Comparison of ENCODE assay signal across 28 mouse cellular contexts in genomic region chr16:35252967-35253366, GRCm38 (mm10).
DNase-seq lines count a peak whose midpoint lies in the region; ATAC-seq lines count a peak whose summit lies in the region.
"Had no signal": no experiment of that assay in that cellular context is flagged by ENCODE, and none has a peak within 500 bp of the region (broad histone marks: within the 10 kb centered on the region; RNA-seq: fewer than 3 reads in every experiment).

No protein-coding gene starts in this region.

- H3K27ac ChIP-seq in hindbrain, embryonic 10.5 days, result peak overlapping the region; percentile 12; the same call in 1 of the 2 replicates
- H3K27ac ChIP-seq in hindbrain, embryonic 11.5 days (ENCODE audit: low read depth, low read length), result no peak overlapping the region
- H3K27ac ChIP-seq: heart, adult 2 months; heart, embryonic 13.5 days; hindbrain, embryonic 12.5 days; hindbrain, postnatal 0 days; intestine, embryonic 15.5 days; limb, embryonic 10.5 days; limb, embryonic 15.5 days; liver, embryonic 13.5 days had no signal

- no peak for DNase-seq in hindbrain, embryonic 10.5 days (ENCODE audit: low spot score)
- DNase-seq in hindbrain, embryonic 11.5 days (ENCODE audit: low spot score), result no peak
- peak; percentile 23 for DNase-seq in retina, postnatal 1 day
- DNase-seq in retina, embryonic 14.5 days (ENCODE audit: low spot score), result no peak
- DNase-seq in layer of hippocampus, postnatal 36 days, result peak; percentile 32 to 57
- DNase-seq in urinary bladder, postnatal 4 days (ENCODE audit: low spot score in 2 of 2), result no peak
- DNase-seq in left cerebral cortex, adult 11 months (ENCODE audit: low spot score), result no peak
- DNase-seq: adrenal gland, adult 2 months; adrenal gland, postnatal 36 days; cerebellum, adult 2 months; cerebellum, postnatal 14 days; forebrain, postnatal 0 days; heart, adult 2 months; heart, postnatal 10 days; kidney, adult 2 months; kidney, postnatal 36 days; liver, embryonic 13.5 days; lung, adult 18-20 months; lung, postnatal 10 days; thymus, postnatal 4 days had no signal

- no peak for ATAC-seq in hindbrain, embryonic 11.5 days (ENCODE audit: low FRiP score)
- ATAC-seq: activated CD4-positive, CD25-positive, alpha-beta regulatory T cell, adult 4 months; CD4-positive, CD25-positive, alpha-beta regulatory T cell, adult 4 months; forebrain, postnatal 0 days; hindbrain, postnatal 0 days; intestine, embryonic 15.5 days had no signal

- H3K27me3 ChIP-seq in hindbrain, embryonic 10.5 days (ENCODE audit: insufficient read depth, poor library complexity, severe bottlenecking), result no peaks in the 10 kb centered on the region
- H3K27me3 ChIP-seq in hindbrain, embryonic 11.5 days (ENCODE audit: control insufficient read depth, insufficient read depth, low read length), result no peaks in the 10 kb centered on the region
- H3K27me3 ChIP-seq: heart, embryonic 13.5 days; hindbrain, embryonic 12.5 days; intestine, embryonic 15.5 days; limb, embryonic 15.5 days; liver, embryonic 13.5 days had no signal

- H3K36me3 ChIP-seq in hindbrain, embryonic 10.5 days, result no peaks in the 10 kb centered on the region
- no peaks in the 10 kb centered on the region; the same call in 1 of the 2 replicates for H3K36me3 ChIP-seq in hindbrain, embryonic 11.5 days (ENCODE audit: control insufficient read depth, insufficient read depth, low read length)
- H3K36me3 ChIP-seq: hindbrain, embryonic 12.5 days; intestine, embryonic 15.5 days; limb, embryonic 10.5 days; limb, embryonic 15.5 days; liver, embryonic 13.5 days had no signal

- WGBS in hindbrain, embryonic 10.5 days, result 47% methylated on average over 6 of the region's 6 CpGs
- WGBS in hindbrain, embryonic 11.5 days, result 61% methylated on average over 6 of the region's 6 CpGs

- peaks cover 28% of the 10 kb centered on the region for H3K4me1 ChIP-seq in hindbrain, embryonic 10.5 days (replicated peaks)
- no peaks in the 10 kb centered on the region for H3K4me1 ChIP-seq in hindbrain, embryonic 11.5 days (replicated peaks; ENCODE audit: control insufficient read depth, insufficient read depth, low read length)
- H3K4me1 ChIP-seq: limb, embryonic 10.5 days; liver, embryonic 13.5 days had no signal

- H3K9ac ChIP-seq in hindbrain, embryonic 11.5 days (ENCODE audit: low read depth, low read length), result no peak overlapping the region
- H3K9ac ChIP-seq: forebrain, postnatal 0 days; heart, embryonic 13.5 days; hindbrain, embryonic 12.5 days; intestine, embryonic 15.5 days; limb, embryonic 15.5 days; liver, embryonic 13.5 days had no signal

- H3K4me2 ChIP-seq in hindbrain, embryonic 11.5 days (replicated peaks; ENCODE audit: low read depth, low read length), result no peak overlapping the region
- H3K4me2 ChIP-seq: heart, embryonic 13.5 days; hindbrain, embryonic 12.5 days; intestine, embryonic 15.5 days; limb, embryonic 15.5 days; liver, embryonic 13.5 days had no signal

- no peak overlapping the region for H3K4me3 ChIP-seq in hindbrain, embryonic 10.5 days
- no peak overlapping the region for H3K4me3 ChIP-seq in hindbrain, embryonic 11.5 days (ENCODE audit: low read depth, low read length)
- H3K4me3 ChIP-seq: heart, adult 2 months; heart, embryonic 13.5 days; hindbrain, embryonic 12.5 days; intestine, embryonic 15.5 days; limb, embryonic 10.5 days; limb, embryonic 15.5 days; liver, embryonic 13.5 days had no signal

- no peaks in the 10 kb centered on the region for H3K9me3 ChIP-seq in hindbrain, embryonic 10.5 days
- H3K9me3 ChIP-seq in hindbrain, embryonic 11.5 days (ENCODE audit: control insufficient read depth, low read length), result no peaks in the 10 kb centered on the region
- H3K9me3 ChIP-seq: heart, embryonic 13.5 days; hindbrain, embryonic 12.5 days; intestine, embryonic 15.5 days; limb, embryonic 10.5 days; limb, embryonic 15.5 days; liver, embryonic 13.5 days had no signal

Comparison
In these comparisons a context has a peak if more than half of its experiments do, and no peak if none do; other contexts are left out.
1. DNase-seq: peak in retina, postnatal 1 day (single experiment) and layer of hippocampus, postnatal 36 days (2 of 2); none in hindbrain, embryonic 10.5 days (single experiment), hindbrain, embryonic 11.5 days (single experiment), retina, embryonic 14.5 days (single experiment), urinary bladder, postnatal 4 days (0 of 2) and left cerebral cortex, adult 11 months (single experiment).